Mouse (Mus musculus): ENCODE results near the gene Olfr228. TPM values are rescaled to one million over a fixed set of nuclear protein-coding genes. Genes with fewer than 3 reads are reported as not detected.

Olfr228 gene
- polyA plus RNA-seq (2012; rRNA removed): not detected in 2 replicates

DNA sequence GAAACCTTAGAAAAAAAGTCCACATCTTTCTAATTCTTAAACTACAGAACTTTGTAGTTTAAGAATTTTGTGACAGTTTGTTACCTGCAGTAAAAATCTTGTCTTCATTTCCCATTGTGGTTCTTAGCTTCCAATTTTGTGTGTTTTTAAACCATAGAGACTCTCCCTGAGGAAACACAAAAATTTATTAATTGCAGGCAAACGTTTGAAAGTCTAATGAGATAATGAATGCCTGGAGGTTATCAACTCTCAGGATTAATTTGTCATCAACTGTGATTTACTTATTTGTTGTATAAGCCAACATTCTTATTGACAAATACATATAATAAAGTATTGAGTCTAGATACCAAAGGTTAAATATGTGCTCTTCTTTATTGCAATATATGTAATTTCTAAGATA lies at the start of gene Olfr228:
Gene Olfr228, minus strand, starts transcription at position 101 of the 400 bp plus-strand sequence.

DNA sequence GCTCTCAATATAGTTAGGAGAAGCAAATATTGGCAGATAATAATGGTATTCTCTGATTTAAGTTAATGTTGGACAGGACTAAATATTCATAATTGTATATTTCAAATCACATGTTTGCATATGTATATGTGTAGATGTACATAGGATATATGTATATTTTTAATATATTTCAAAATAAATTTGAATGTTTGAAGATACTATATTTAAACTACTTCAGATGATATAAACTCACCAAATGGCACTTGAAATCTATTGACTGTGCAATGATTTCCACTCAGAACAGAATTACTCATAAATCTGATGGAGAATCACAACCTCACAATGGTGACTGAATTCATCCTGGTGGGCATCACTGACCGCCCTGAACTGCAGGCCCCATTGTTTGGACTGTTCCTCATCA lies 21.0 kb upstream of the Olfr228 start, which contains the start of gene Olfr1076:
Gene Olfr1076, plus strand, starts transcription at position 301 of the 400 bp plus-strand sequence.

DNA sequence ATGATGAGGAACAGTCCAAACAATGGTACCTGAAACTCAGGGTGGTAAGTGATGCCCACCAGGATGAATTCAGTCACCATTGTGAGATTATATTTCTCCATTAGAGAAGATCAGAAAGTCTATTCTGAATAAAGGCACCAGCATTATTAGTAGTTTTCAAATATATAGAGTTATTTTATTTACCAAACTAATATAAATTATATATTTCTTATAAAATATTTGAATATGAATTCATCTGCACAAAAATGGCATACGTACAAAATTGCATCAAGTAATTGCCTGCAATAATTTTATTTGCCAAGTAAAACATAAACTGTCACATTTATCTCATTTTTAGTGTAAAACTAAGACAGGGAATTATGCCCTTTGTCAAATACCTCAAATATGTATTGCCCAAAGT lies 31.0 kb downstream of the Olfr228 start, which contains the start of gene Olfr1066:
Gene Olfr1066, minus strand, starts transcription at position 101 of the 400 bp plus-strand sequence.

DNA sequence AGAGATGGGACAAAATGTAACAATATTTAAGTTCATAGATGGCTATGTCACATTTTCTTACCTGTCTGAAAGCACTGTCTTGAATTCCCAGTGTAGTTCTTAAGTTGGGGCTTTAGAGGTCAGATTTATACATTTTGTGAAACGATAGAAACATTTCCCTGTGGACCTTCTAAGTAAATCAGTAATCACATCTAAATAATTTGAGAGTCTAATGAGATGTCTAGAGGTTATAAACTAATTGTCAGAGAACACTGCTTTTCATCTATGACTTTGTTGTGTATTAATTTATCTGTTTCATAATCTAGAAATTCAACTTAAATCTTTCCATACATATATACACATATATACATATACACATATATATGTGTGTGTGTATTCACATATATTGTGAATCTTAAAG lies 36.7 kb downstream of the Olfr228 start, which contains the start of gene Olfr1065:
Gene Olfr1065, minus strand, starts transcription at position 101 of the 400 bp plus-strand sequence.

Other genes starting within 250 kb of the Olfr228 start
- not detected in 2 replicates for gene Olfr1048, start 247.1 kb downstream of the Olfr228 start, polyA plus RNA-seq (2012; rRNA removed)
- not detected in 2 replicates for gene Olfr1049, start 229.1 kb downstream of the Olfr228 start, polyA plus RNA-seq (2012; rRNA removed)
- not detected in 2 replicates for gene Olfr1051, start 208.3 kb downstream of the Olfr228 start, polyA plus RNA-seq (2012; rRNA removed)
- gene Olfr1052, start 194.9 kb downstream of the Olfr228 start, polyA plus RNA-seq (2012; rRNA removed): not detected in 2 replicates
- not detected in 2 replicates for gene Olfr1053, start 172.1 kb downstream of the Olfr228 start, polyA plus RNA-seq (2012; rRNA removed)
- not detected in 2 replicates for gene Olfr1054, start 152.0 kb downstream of the Olfr228 start, polyA plus RNA-seq (2012; rRNA removed)
- gene Olfr1055, start 137.1 kb downstream of the Olfr228 start, polyA plus RNA-seq (2012; rRNA removed): not detected in 2 replicates
- gene Olfr1056, start 124.9 kb downstream of the Olfr228 start, polyA plus RNA-seq (2012; rRNA removed): not detected in 2 replicates
- gene Olfr1057, start 109.0 kb downstream of the Olfr228 start, polyA plus RNA-seq (2012; rRNA removed): not detected in 2 replicates
- gene Olfr1058, start 98.8 kb downstream of the Olfr228 start, polyA plus RNA-seq (2012; rRNA removed): not detected in 2 replicates
- gene Olfr1061, start 73.3 kb downstream of the Olfr228 start, polyA plus RNA-seq (2012; rRNA removed): not detected in 2 replicates
- not detected in 2 replicates for gene Olfr1062, start 60.6 kb downstream of the Olfr228 start, polyA plus RNA-seq (2012; rRNA removed)
- not detected in 2 replicates for gene Olfr1065, start 36.8 kb downstream of the Olfr228 start, polyA plus RNA-seq (2012; rRNA removed)
- not detected in 2 replicates for gene Olfr1066, start 31.1 kb downstream of the Olfr228 start, polyA plus RNA-seq (2012; rRNA removed)
- not detected in 2 replicates for gene Olfr1076, start 21.1 kb upstream of the Olfr228 start, polyA plus RNA-seq (2012; rRNA removed)
- gene Olfr1079, start 55.1 kb upstream of the Olfr228 start, polyA plus RNA-seq (2012; rRNA removed): not detected in 2 replicates
- gene Olfr1080, start 70.8 kb upstream of the Olfr228 start, polyA plus RNA-seq (2012; rRNA removed): not detected in 2 replicates
- gene Olfr1082, start 111.6 kb upstream of the Olfr228 start, polyA plus RNA-seq (2012; rRNA removed): not detected in 2 replicates
- not detected in 2 replicates for gene Olfr1084, start 152.3 kb upstream of the Olfr228 start, polyA plus RNA-seq (2012; rRNA removed)
- gene Olfr1085, start 174.6 kb upstream of the Olfr228 start, polyA plus RNA-seq (2012; rRNA removed): not detected in 2 replicates
- gene Olfr1086, start 192.7 kb upstream of the Olfr228 start, polyA plus RNA-seq (2012; rRNA removed): not detected in 2 replicates
- not detected in 2 replicates for gene Olfr1087, start 211.0 kb upstream of the Olfr228 start, polyA plus RNA-seq (2012; rRNA removed)
- gene Olfr1089, start 246.3 kb upstream of the Olfr228 start, polyA plus RNA-seq (2012; rRNA removed): not detected in 2 replicates